Comparison of ENCODE assay signal across 9 mouse cellular contexts in genomic region chr10:128335582-128335981, GRCm38 (mm10). TPM values are rescaled to one million over a fixed set of nuclear protein-coding genes. Genes with fewer than 3 reads are reported as not detected.
DNase-seq lines count a peak whose midpoint lies in the region; ATAC-seq and TF ChIP-seq lines count a peak whose summit lies in the region.
"Had no signal": no experiment of that assay in that cellular context is flagged by ENCODE, and none has a peak within 500 bp of the region (broad histone marks: within the 10 kb centered on the region; RNA-seq: fewer than 3 reads in every experiment).

No protein-coding gene starts in this region.

- H3K4me1 ChIP-seq in kidney, embryonic 14.5 days (ENCODE audit: control insufficient read depth, insufficient read depth, low read length) = peaks cover 20% of the 10 kb centered on the region
- peaks cover 4% of the 10 kb centered on the region; the same call in 1 of the 2 replicates for H3K4me1 ChIP-seq in cortical plate, adult 2 months (ENCODE audit: control insufficient read depth, insufficient read depth, low read length)
- H3K4me1 ChIP-seq in heart, embryonic 16.5 days (ENCODE audit: control insufficient read depth, insufficient read depth, low read length) = peaks cover 29% of the 10 kb centered on the region
- no peaks in the 10 kb centered on the region for H3K4me1 ChIP-seq in thymus, adult 2 months (replicated peaks; ENCODE audit: control insufficient read depth, insufficient read depth, low read length)

- TF ChIP-seq CTCF in cortical plate, adult 2 months (IDR thresholded peaks at IDR 0.05; ENCODE audit: extremely low read depth, insufficient read depth, low read length) = peak; percentile 72
- TF ChIP-seq CTCF in thymus, adult 2 months (IDR thresholded peaks at IDR 0.05; ENCODE audit: borderline replicate concordance, control insufficient read depth, extremely low read depth, insufficient read depth, low read length, poor library complexity) = no peak

- H3K27ac ChIP-seq in kidney, embryonic 14.5 days (ENCODE audit: low read depth, low read length) = no peak overlapping the region
- H3K27ac ChIP-seq in cortical plate, adult 2 months (ENCODE audit: insufficient read depth, low read length) = no peak overlapping the region
- peak overlapping the region; percentile 94 for H3K27ac ChIP-seq in heart, embryonic 16.5 days (ENCODE audit: low read length)
- no peak overlapping the region for H3K27ac ChIP-seq in thymus, adult 2 months (ENCODE audit: control insufficient read depth, insufficient read depth, low read length)
- H3K27ac ChIP-seq: embryonic facial prominence, embryonic 12.5 days had no signal

- intact Hi-C loops in left cerebral cortex, postnatal 25 days (cut with DNase I) = loop anchor here (5.0 kb wide), 1 partner anchor 42 kb away; the partner anchor contains the start of gene Ankrd52

- H3K9ac ChIP-seq in kidney, embryonic 14.5 days (ENCODE audit: low read depth, low read length) = no peak overlapping the region
- H3K9ac ChIP-seq in heart, embryonic 16.5 days (ENCODE audit: low read length) = no peak overlapping the region
- H3K9ac ChIP-seq: embryonic facial prominence, embryonic 12.5 days had no signal

- WGBS in kidney, embryonic 14.5 days = 2% methylated on average over 4 of the region's 4 CpGs
- WGBS in heart, embryonic 16.5 days = 1% methylated on average over 4 of the region's 4 CpGs
- under 1% methylated on average over 4 of the region's 4 CpGs for WGBS in thymus, adult 2 months

- no peaks in the 10 kb centered on the region for H3K27me3 ChIP-seq in kidney, embryonic 14.5 days (ENCODE audit: control insufficient read depth, insufficient read depth, low read length)
- no peaks in the 10 kb centered on the region for H3K27me3 ChIP-seq in heart, embryonic 16.5 days (ENCODE audit: control insufficient read depth, insufficient read depth, low read length)
- H3K27me3 ChIP-seq in thymus, adult 2 months (ENCODE audit: control insufficient read depth, insufficient read depth, low read length) = no peaks in the 10 kb centered on the region
- H3K27me3 ChIP-seq: embryonic facial prominence, embryonic 12.5 days had no signal

- no peak overlapping the region for H3K4me2 ChIP-seq in kidney, embryonic 14.5 days (replicated peaks; ENCODE audit: low read depth, low read length)
- H3K4me2 ChIP-seq in heart, embryonic 16.5 days (ENCODE audit: low read depth, low read length) = no peak overlapping the region
- H3K4me2 ChIP-seq: embryonic facial prominence, embryonic 12.5 days had no signal

- DNase-seq in kidney, adult 18-20 months = peak; percentile 86
- peak; percentile 88 for DNase-seq in ZHBTc4 (ENCODE audit: low read depth, low spot score)
- peak; percentile 47 to 65 for DNase-seq in left cerebral cortex, postnatal 25 days (ENCODE audit: low spot score in 2 of 2)
- DNase-seq in naive thymus-derived CD4-positive, alpha-beta T cell, adult 2 months (ENCODE audit: low read depth) = peak; percentile 93
- peak; percentile 86 for DNase-seq in thymus, adult 2 months

- no peak for ATAC-seq in kidney, embryonic 14.5 days (ENCODE audit: low FRiP score, low TSS enrichment)
- ATAC-seq in heart, embryonic 16.5 days (replicated peaks; ENCODE audit: extremely low read depth, insufficient read depth, low FRiP score) = no peak

- no peak for TF ChIP-seq POLR2A in cortical plate, adult 2 months (IDR thresholded peaks at IDR 0.05; ENCODE audit: extremely low read depth, insufficient read depth, low read length)
- no peak for TF ChIP-seq POLR2A in thymus, adult 2 months (IDR thresholded peaks at IDR 0.05; ENCODE audit: control insufficient read depth, extremely low read depth, insufficient read depth, low read length, poor library complexity)

- H3K9me3 ChIP-seq in kidney, embryonic 14.5 days (ENCODE audit: control insufficient read depth, low read length) = no peaks in the 10 kb centered on the region
- no peaks in the 10 kb centered on the region for H3K9me3 ChIP-seq in heart, embryonic 16.5 days (replicated peaks; ENCODE audit: control insufficient read depth, low read length)
- H3K9me3 ChIP-seq: embryonic facial prominence, embryonic 12.5 days had no signal

- H3K36me3 ChIP-seq in kidney, embryonic 14.5 days (ENCODE audit: control insufficient read depth, insufficient read depth, low read length) = no peaks in the 10 kb centered on the region
- H3K36me3 ChIP-seq in heart, embryonic 16.5 days (ENCODE audit: control insufficient read depth, insufficient read depth) = no peaks in the 10 kb centered on the region
- H3K36me3 ChIP-seq in thymus, adult 2 months (ENCODE audit: control insufficient read depth, insufficient read depth, low read length) = no peaks in the 10 kb centered on the region

- no peak overlapping the region for H3K4me3 ChIP-seq in kidney, embryonic 14.5 days (ENCODE audit: low read length)
- no peak overlapping the region for H3K4me3 ChIP-seq in cortical plate, adult 2 months (ENCODE audit: insufficient read depth, low read length)
- H3K4me3 ChIP-seq in heart, embryonic 16.5 days (ENCODE audit: low read length) = no peak overlapping the region
- no peak overlapping the region for H3K4me3 ChIP-seq in thymus, adult 2 months (ENCODE audit: control insufficient read depth, insufficient read depth, low read length)
- H3K4me3 ChIP-seq: embryonic facial prominence, embryonic 12.5 days had no signal

RNA-seq across cellular contexts. Expression of gene Cs, which starts 2.0 kb away (rescaled TPM):
- polyA plus RNA-seq in kidney, embryonic 14.5 days (2014; fragmentation: Nextera tagmentation; extraction: Ambion mirVana) = 135 and 225 TPM in 2 replicates
- polyA plus RNA-seq in cortical plate, adult 2 months (2012; rRNA removed) = 224 and 233 TPM in 2 replicates
- polyA plus RNA-seq in heart, embryonic 16.5 days (2015; fragmentation: Nextera tagmentation; extraction: Ambion mirVana) = 567 and 572 TPM in 2 replicates
- 100 to 1,000 TPM; 227 to 229 TPM for total RNA-seq in left cerebral cortex, postnatal 25 days (2021)
- 215 and 225 TPM in 2 replicates for polyA plus RNA-seq in thymus, adult 2 months (2012; rRNA removed)

RNA-seq across cellular contexts. Expression of gene Cnpy2, which starts 13.3 kb away (rescaled TPM):
- 347 and 389 TPM in 2 replicates for polyA plus RNA-seq in kidney, embryonic 14.5 days (2014; fragmentation: Nextera tagmentation; extraction: Ambion mirVana)
- 63.7 and 65.8 TPM in 2 replicates for polyA plus RNA-seq in cortical plate, adult 2 months (2012; rRNA removed)
- 184 and 195 TPM in 2 replicates for polyA plus RNA-seq in heart, embryonic 16.5 days (2015; fragmentation: Nextera tagmentation; extraction: Ambion mirVana)
- 10 to 100 TPM; 64.7 to 70.5 TPM for total RNA-seq in left cerebral cortex, postnatal 25 days (2021)
- polyA plus RNA-seq in thymus, adult 2 months (2012; rRNA removed) = 34.3 and 41.7 TPM in 2 replicates

RNA-seq across cellular contexts. Expression of gene Pan2, which starts 32.4 kb away (rescaled TPM):
- 32.6 and 44.0 TPM in 2 replicates for polyA plus RNA-seq in kidney, embryonic 14.5 days (2014; fragmentation: Nextera tagmentation; extraction: Ambion mirVana)
- 22.8 and 24.6 TPM in 2 replicates for polyA plus RNA-seq in cortical plate, adult 2 months (2012; rRNA removed)
- polyA plus RNA-seq in heart, embryonic 16.5 days (2015; fragmentation: Nextera tagmentation; extraction: Ambion mirVana) = 26.1 and 28.1 TPM in 2 replicates
- 10 to 100 TPM; 14.3 to 15.4 TPM for total RNA-seq in left cerebral cortex, postnatal 25 days (2021)
- polyA plus RNA-seq in thymus, adult 2 months (2012; rRNA removed) = 67.5 and 68.4 TPM in 2 replicates

RNA-seq across cellular contexts. Expression of gene Coq10a, which starts 33.2 kb away (rescaled TPM):
- polyA plus RNA-seq in kidney, embryonic 14.5 days (2014; fragmentation: Nextera tagmentation; extraction: Ambion mirVana) = 15.5 and 18.6 TPM in 2 replicates
- polyA plus RNA-seq in cortical plate, adult 2 months (2012; rRNA removed) = 101 and 103 TPM in 2 replicates
- 13.4 and 19.4 TPM in 2 replicates for polyA plus RNA-seq in heart, embryonic 16.5 days (2015; fragmentation: Nextera tagmentation; extraction: Ambion mirVana)
- total RNA-seq in left cerebral cortex, postnatal 25 days (2021) = 10 to 100 TPM; 60.4 to 63.8 TPM
- polyA plus RNA-seq in thymus, adult 2 months (2012; rRNA removed) = 62.9 and 71.7 TPM in 2 replicates

RNA-seq across cellular contexts. Expression of gene Il23a, which starts 37.0 kb away (rescaled TPM):
- 0.24 and 0.29 TPM in 2 replicates for polyA plus RNA-seq in kidney, embryonic 14.5 days (2014; fragmentation: Nextera tagmentation; extraction: Ambion mirVana)
- polyA plus RNA-seq in cortical plate, adult 2 months (2012; rRNA removed) = 0.54 and 0.55 TPM in 2 replicates
- 4.3 and 6.0 TPM in 2 replicates for polyA plus RNA-seq in heart, embryonic 16.5 days (2015; fragmentation: Nextera tagmentation; extraction: Ambion mirVana)
- total RNA-seq in left cerebral cortex, postnatal 25 days (2021) = under 1 TPM; 0.64 to 0.69 TPM
- polyA plus RNA-seq in thymus, adult 2 months (2012; rRNA removed) = 2.0 and 2.5 TPM in 2 replicates
- polyA plus RNA-seq: embryonic facial prominence, embryonic 12.5 days had no signal
